Mouse (Mus musculus): Measurements from ENCODE around the gene Antxrl.

- TF ChIP-seq EP300 (IDR thresholded peaks at IDR 0.05; ENCODE audit: low read depth): no peak
- no peak for TF ChIP-seq CTCF (IDR thresholded peaks at IDR 0.05; ENCODE audit: low read depth)
Observed at GRCm38 (mm10) chr14:34033841-34034610, 18.5 kb upstream of the Antxrl start.
